Mouse (Mus musculus) E14TG2a.4 (cell line): Measurements from ENCODE around the gene 2010111I01Rik.

Experiments
- CTCF ChIP-seq: conservative IDR thresholded peaks from 2 replicates; pipeline ENCODE4 v1.5.1; 2014; ENCODE audit warnings: low read length
- NANOG ChIP-seq: IDR thresholded peaks from 2 replicates; pipeline ENCODE4 v1.6.1; 2014; ENCODE audit warnings: borderline replicate concordance, low read length, mixed read lengths
- POU5F1 ChIP-seq: IDR thresholded peaks from 2 replicates; pipeline ENCODE4 v1.6.1; 2014; ENCODE audit warnings: low read length, borderline replicate concordance

GRCm38 (mm10) chr13:63315777-63316176 is 351.1 kb downstream of the 2010111I01Rik start:
- TF ChIP-seq CTCF, result no peak
- TF ChIP-seq POU5F1, result no peak
- no peak for TF ChIP-seq NANOG
